Mouse (Mus musculus) c-Kit-negative CD71-positive TER-119-positive erythroid progenitor cells, embryonic 14.5 days (primary cell): Measurements from ENCODE around the gene Olfr275.
"Not testable (repeated sequence)": the region's sequence is repeated elsewhere in the genome, so short reads cannot be mapped to it uniquely, and the experiment has no call there.

Experiments used
- DNase-seq: peaks from one replicate; pipeline ENCODE4 v3.0.0-alpha.2; 2013; ENCODE audit warnings: low read depth, low spot score

Olfr275 gene

DNA sequence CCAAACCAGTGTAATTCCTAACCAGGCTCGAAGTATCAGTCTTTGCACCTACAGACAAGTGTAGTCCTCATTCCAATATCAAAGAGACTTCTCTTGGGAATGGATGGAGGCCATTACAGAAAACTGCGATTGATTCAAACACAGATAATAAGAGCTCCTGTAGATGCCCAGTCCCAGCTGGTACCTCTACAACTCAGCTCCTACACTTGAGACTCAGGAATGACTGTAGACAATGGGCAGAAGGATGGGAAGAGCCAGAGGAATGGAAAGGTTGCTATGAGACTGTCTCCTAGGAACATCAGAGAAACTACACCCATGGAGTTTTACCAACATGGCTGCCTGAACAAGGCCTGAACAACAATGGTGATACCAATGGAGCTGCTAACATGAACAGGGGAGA is at the start of gene Olfr275:
Olfr275 (plus strand) TSS at position 301 of the 400 bp plus-strand sequence.
- no peak for DNase-seq

DNA sequence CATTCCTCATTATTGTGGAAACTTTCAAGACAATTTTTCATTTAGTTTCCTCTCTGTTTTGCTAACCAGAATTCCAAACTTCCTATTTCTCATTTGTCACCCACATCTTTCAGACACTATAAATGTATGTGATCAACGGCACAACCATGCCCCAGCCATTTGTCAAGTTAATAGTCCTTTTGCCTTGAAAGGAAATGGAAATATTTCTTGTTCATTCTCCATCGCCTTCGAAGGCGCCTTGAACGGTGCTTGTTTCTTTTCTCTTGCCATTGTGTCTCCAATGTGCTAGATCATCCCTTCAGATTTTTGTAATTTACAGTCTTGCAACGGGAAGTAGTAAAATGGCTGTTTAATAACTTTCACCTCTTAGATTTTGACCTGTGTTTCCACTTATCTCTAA is 48.8 kb upstream of the Olfr275 start:
- no peak for DNase-seq

DNA sequence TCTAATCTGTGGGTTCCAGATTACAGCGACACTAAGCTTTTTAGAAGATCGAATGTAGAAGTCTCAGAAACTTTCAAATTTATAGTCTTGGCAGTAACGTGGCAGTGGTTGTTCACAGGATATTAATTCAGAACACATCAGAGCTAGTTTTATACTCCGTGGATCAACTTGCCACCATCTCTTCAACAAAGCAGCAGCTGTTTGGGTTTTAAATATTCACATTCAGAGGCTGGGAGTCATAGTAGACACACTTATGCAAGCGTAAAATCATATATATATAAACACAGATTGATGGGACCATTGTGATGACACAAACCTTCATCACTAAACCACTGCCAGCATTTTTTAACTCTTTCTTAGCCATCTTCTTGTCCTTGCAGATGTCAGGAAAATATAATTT is 42.2 kb upstream of the Olfr275 start:
- DNase-seq: no peak

DNA sequence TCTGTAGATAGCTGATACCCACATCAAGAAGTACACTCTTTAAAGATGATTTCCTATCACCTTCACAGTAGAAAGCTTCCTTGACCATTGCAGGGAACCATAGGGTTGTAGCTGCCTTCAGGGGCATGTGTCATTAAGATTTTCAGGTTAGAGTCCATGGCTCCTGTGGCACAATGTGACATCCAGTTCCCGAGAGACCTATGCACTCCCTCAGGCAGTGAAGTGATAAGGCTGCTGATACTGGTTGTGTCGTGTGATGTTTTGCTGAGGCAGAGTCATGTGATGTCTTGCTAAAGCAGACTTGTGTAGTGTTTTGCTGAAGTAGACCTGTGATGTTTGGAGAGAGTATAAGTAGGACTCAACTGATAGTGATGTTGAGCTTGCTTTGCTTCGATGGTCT is 14.4 kb upstream of the Olfr275 start:
- no peak for DNase-seq

DNA sequence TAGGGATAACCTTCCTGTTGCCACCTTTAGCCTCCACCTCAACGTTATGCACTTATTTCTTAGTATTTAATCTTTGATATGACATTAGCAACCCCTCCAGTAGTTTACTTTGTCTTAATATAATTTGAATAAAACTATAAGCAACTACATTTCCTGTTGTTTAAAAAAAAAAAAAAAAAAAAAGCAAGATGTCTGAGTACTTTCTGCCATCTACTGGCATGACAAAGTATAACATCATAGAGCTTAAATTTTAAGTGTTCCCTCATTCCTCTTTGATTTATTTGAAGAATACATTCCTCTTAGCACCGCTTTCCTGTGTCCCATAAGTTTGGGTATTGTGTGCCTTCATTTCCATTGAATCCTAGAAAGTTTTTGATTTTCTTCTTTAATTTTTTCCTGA is 2.5 kb upstream of the Olfr275 start:
- DNase-seq: no peak

DNA sequence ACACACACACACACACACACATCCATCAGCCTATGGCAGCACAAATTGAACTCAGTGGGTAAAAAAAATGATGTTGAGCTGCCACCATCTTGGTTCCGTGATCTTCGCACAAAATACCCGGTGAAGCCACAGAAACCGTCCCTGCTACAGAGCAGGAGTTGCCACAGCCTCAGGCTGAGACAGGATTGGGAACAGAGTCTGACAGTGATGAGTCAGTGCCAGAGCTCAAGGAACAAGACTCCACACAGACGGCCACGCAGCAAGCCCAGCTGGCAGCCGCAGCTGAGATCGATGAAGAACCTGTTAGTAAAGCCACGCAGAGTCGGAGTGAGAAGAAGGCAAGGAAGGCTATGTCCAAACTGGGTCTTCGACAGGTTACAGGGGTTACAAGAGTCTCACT is 7.0 kb downstream of the Olfr275 start:
- DNase-seq: no peak

DNA sequence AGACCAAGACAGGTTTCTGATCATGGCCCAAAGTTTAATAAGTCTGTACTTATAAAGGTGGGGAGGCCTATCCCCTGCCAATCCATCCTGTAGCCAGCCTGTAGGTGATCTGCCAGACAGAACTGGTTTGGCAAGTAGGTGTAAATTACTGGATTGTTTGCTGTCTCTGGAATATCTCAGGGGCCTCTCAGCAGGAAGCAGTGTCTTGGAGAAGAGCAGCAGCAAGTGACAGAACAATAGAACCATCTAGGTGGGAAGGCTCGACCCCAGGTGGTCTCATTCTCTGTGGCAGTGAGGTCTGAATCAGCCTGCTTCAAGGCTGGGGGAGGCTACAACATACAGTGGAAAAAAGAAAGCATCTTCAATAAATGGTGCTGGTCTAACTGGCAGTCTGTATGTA is 31.0 kb downstream of the Olfr275 start:
- DNase-seq: not testable (repeated sequence)

DNA sequence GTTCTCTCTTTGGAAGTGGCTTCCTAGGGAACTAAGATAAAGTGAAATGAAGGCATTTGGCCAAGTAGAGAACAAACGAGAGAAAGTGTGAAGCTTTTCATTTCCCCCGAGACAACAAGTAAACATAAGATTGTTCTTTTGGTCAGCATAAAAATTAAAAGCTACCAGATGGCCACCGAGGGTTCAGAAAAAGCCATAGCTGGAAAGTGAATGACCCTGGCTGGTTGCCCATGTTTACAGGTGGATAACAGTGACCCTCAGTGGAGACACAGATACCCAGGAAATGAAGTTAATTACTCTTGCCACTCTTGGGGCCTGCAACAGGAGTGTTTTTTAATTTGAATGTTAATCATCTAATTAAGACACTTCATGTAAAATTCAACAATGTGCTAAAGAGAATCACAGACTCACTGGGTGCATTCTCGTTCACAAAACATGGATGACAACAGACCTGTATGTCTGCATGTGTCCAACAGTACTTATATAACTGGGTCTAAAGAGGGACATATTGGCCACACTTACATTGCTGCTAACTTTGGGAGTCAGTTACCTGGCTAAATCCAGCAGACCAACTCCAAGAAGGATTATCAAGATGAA is 34.7 kb downstream of the Olfr275 start:
- DNase-seq: no peak

DNA sequence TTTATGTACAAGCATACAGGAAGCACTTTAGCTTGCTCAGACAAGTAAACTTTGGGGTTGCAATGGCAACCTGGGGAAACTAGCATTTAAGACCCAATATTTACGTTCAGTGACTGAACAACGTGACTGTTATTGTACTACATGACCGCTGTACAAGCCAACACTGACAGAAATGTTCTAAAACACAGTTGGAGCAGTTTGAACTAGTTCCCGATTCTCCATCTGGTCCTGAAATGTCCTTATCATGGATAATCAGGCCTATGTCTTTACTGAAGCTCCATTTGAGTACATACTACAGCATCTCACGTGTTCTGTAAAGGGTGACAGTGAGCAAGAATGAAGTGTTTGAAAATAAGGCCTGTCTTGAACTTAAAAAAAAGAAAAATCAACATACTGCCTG is 35.3 kb downstream of the Olfr275 start:
- DNase-seq: no peak

DNA sequence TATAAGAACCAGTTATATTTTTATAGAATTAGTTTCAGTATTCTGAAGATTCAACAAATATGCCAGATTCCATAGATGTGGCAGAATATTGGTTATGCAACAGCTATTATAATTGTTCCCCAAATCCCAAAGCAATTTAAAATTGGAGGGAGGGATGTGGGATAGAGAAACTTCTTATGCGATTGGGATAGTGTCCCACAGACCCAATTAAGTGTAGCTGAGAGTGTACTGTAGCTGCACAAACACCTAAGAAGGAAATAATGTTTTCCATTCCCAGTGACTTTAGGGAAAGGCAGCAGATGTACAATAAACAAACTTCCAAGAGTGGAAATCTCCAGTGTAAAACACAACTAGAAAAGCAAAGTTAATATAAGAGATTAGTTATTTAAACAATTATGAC is 44.7 kb downstream of the Olfr275 start, which contains the start of gene Olfr273:
Olfr273 (minus strand) TSS at position 101 of the 400 bp plus-strand sequence.
- DNase-seq: no peak

DNA sequence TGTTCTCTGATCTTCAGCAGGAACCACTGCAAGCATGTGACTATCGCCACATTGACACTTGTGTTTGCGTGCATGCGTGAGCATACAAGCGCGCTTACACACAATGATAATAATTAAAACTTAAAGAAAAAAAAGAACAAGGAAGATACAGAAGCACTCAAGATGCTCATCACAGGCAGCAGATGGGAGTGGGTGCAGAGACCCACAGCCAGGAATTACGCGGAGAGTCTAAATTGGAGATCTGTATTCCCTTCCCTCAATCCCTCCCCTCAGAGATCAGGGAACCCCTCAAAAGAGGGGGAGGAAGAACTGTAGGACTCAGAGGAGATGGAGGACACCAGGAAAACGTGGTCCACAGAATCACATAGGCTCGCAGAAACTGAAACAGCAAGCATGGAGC is 49.8 kb downstream of the Olfr275 start:
- DNase-seq: no peak
